Mouse (Mus musculus): ENCODE measurements around the gene Olfr665.
"Not testable (repeated sequence)": the region's sequence is repeated elsewhere in the genome, so short reads cannot be mapped to it uniquely, and the experiment has no call there.

Gene Olfr665

GRCm38 (mm10) chr7:104877731-104878130 is at the start of gene Olfr665:
TSS of gene Olfr665 (plus strand) at chr7:104878031.
- no peak for DNase-seq (ENCODE audit: low read depth, low spot score)

- peak; percentile 13 for DNase-seq (ENCODE audit: low read depth, low spot score)
Measured at GRCm38 (mm10) chr7:104842503-104842902, 35.3 kb upstream of the Olfr665 start, which contains the start of gene Usp17lb. TSS of gene Usp17lb (minus strand) at chr7:104842603.

- DNase-seq (ENCODE audit: low read depth, low spot score): no peak
Measured at GRCm38 (mm10) chr7:104843731-104844287, 34.0 kb upstream of the Olfr665 start.

GRCm38 (mm10) chr7:104851546-104851945 is 26.3 kb upstream of the Olfr665 start:
- DNase-seq (ENCODE audit: low read depth, low spot score): not testable (repeated sequence)

- no peak for DNase-seq (ENCODE audit: low read depth, low spot score)
Measured at GRCm38 (mm10) chr7:104855248-104855750, 22.5 kb upstream of the Olfr665 start.

GRCm38 (mm10) chr7:104856709-104857108 is 21.1 kb upstream of the Olfr665 start, which contains the start of gene Usp17la:
TSS of gene Usp17la (plus strand) at chr7:104857009.
- DNase-seq (ENCODE audit: low read depth, low spot score): not testable (repeated sequence)

- DNase-seq (ENCODE audit: low read depth, low spot score): no peak
Measured at GRCm38 (mm10) chr7:104857683-104858082, 20.1 kb upstream of the Olfr665 start.

GRCm38 (mm10) chr7:104861381-104861780 is 16.4 kb upstream of the Olfr665 start:
- no peak for DNase-seq (ENCODE audit: low read depth, low spot score)

- DNase-seq (ENCODE audit: low read depth, low spot score): no peak
Measured at GRCm38 (mm10) chr7:104895852-104896251, 18.0 kb downstream of the Olfr665 start, which contains the start of gene Olfr666. TSS of gene Olfr666 (minus strand) at chr7:104895952.

GRCm38 (mm10) chr7:104921382-104921781 is 43.6 kb downstream of the Olfr665 start, which contains the start of gene Olfr667:
TSS of gene Olfr667 (minus strand) at chr7:104921482.
- no peak for DNase-seq (ENCODE audit: low read depth, low spot score)

GRCm38 (mm10) chr7:104927957-104928356 is 50.1 kb downstream of the Olfr665 start, which contains the start of gene Olfr668:
TSS of gene Olfr668 (minus strand) at chr7:104928057.
- DNase-seq (ENCODE audit: low read depth, low spot score): no peak

Measured in R1 (cell line).